In genomic region chr13:29356158-29356485, GRCm38 (mm10) we compare ENCODE assay signal across 8 mouse cellular contexts.
DNase-seq lines count a peak whose midpoint lies in the region; TF ChIP-seq lines count a peak whose summit lies in the region.
"Had no signal": no experiment of that assay in that cellular context is flagged by ENCODE, and none has a peak within 500 bp of the region (broad histone marks: within the 10 kb centered on the region; RNA-seq: fewer than 3 reads in every experiment).

No protein-coding gene starts in this region.

- intact Hi-C loops in heart, adult 2 months (cut with DNase I): no loop called here

- no peak overlapping the region for H3K4me3 ChIP-seq in heart, adult 2 months
- H3K4me3 ChIP-seq: liver, embryonic 13.5 days had no signal

- peak; percentile 18 for DNase-seq in cerebellum, adult 11 months
- peak; percentile 19 for DNase-seq in cerebellum, adult 8-10 months
- DNase-seq in heart, adult 2 months: peak in 1 of 2 experiments; percentile 17
- DNase-seq in kidney, postnatal 10 days: peak; percentile 58
- DNase-seq in ovary, postnatal 14 days (ENCODE audit: low spot score): no peak
- no peak for DNase-seq in gastrocnemius, adult 8-10 months (ENCODE audit: low spot score in 2 of 2)
- DNase-seq in ovary, postnatal 10 days (ENCODE audit: low spot score): no peak
- DNase-seq: liver, embryonic 13.5 days had no signal

- H3K27me3 ChIP-seq in heart, adult 2 months (ENCODE audit: control insufficient read depth, insufficient read depth, low read length): no peaks in the 10 kb centered on the region
- H3K27me3 ChIP-seq: liver, embryonic 13.5 days had no signal

- peak overlapping the region; percentile 27 for H3K27ac ChIP-seq in heart, adult 2 months
- H3K27ac ChIP-seq: liver, embryonic 13.5 days had no signal

- TF ChIP-seq EP300 in heart, adult 2 months (IDR thresholded peaks at IDR 0.05; ENCODE audit: insufficient read depth, low read depth, low read length): no peak

- TF ChIP-seq CTCF in heart, adult 2 months (IDR thresholded peaks at IDR 0.05): no peak

- 22% methylated on average over 10 of the region's 10 CpGs for WGBS in heart, adult 2 months

- H3K4me1 ChIP-seq in heart, adult 2 months (ENCODE audit: control insufficient read depth, insufficient read depth, low read length): peaks cover 2% of the 10 kb centered on the region; the same call in 1 of the 2 replicates
- H3K4me1 ChIP-seq: liver, embryonic 13.5 days had no signal

- no peaks in the 10 kb centered on the region for H3K79me2 ChIP-seq in heart, adult 2 months (replicated peaks; ENCODE audit: control insufficient read depth, insufficient read depth, low read length)

- TF ChIP-seq POLR2A in heart, adult 2 months (IDR thresholded peaks at IDR 0.05; ENCODE audit: insufficient read depth, low read depth, low read length): no peak

- H3K9ac ChIP-seq in heart, adult 2 months (ENCODE audit: low read depth, low read length): no peak overlapping the region
- H3K9ac ChIP-seq: liver, embryonic 13.5 days had no signal

- peaks cover 3% of the 10 kb centered on the region; the same call in 1 of the 2 replicates for H3K36me3 ChIP-seq in heart, adult 2 months (ENCODE audit: control insufficient read depth, insufficient read depth, low read length)
- H3K36me3 ChIP-seq: liver, embryonic 13.5 days had no signal

Comparison
In these comparisons a context has a peak if more than half of its experiments do, and no peak if none do; other contexts are left out.
1. DNase-seq: peak in cerebellum, adult 11 months (single experiment), cerebellum, adult 8-10 months (single experiment) and kidney, postnatal 10 days (single experiment); none in ovary, postnatal 14 days (single experiment), gastrocnemius, adult 8-10 months (0 of 2) and ovary, postnatal 10 days (single experiment).